Mouse (Mus musculus) neural tube, embryonic 11.5 days (tissue): ENCODE measurements around the gene Gpr18. TPM values are rescaled to one million over a fixed set of nuclear protein-coding genes. Genes with fewer than 3 reads are reported as not detected.

ENCODE experiments used
- ATAC-seq: fragments of 200-750 bp; cut with Nextera tagmentation; 2 replicates; pipeline ENCODE4 v1.8.0; 2017; ENCODE audit warnings: moderate number of reproducible peaks, mild to moderate bottlenecking, moderate TSS enrichment, moderate library complexity; ENCODE audit not compliant: insufficient read depth, low FRiP score, low TSS enrichment
- DNase-seq: peaks from one replicate; pipeline ENCODE4 v3.0.0-alpha.2; 2015; ENCODE audit warnings: low spot score
- H3K27ac ChIP-seq: fragments of 300-500 bp; sonication (generic); 2 replicates; pipeline ENCODE4 v1.5.1; 2014; ENCODE audit warnings: low read depth, mild to moderate bottlenecking, low read length
- H3K27me3 ChIP-seq: fragments of 300-500 bp; sonication (generic); 2 replicates; pipeline ENCODE4 v1.6.1; 2014; ENCODE audit warnings: mild to moderate bottlenecking, low read length, mixed read lengths; ENCODE audit not compliant: control insufficient read depth, insufficient read depth
- H3K36me3 ChIP-seq: fragments of 300-500 bp; sonication (generic); 2 replicates; pipeline ENCODE4 v1.6.1; 2014; ENCODE audit warnings: mild to moderate bottlenecking, low read length, moderate library complexity, mixed read lengths; ENCODE audit not compliant: control insufficient read depth, insufficient read depth
- H3K4me1 ChIP-seq: fragments of 300-500 bp; sonication (generic); 2 replicates; pipeline ENCODE4 v1.6.1; 2014; ENCODE audit warnings: low read length, mixed read lengths; ENCODE audit not compliant: control insufficient read depth, insufficient read depth
- H3K4me2 ChIP-seq: fragments of 300-500 bp; sonication (generic); 2 replicates; pipeline ENCODE4 v1.6.1; 2014; ENCODE audit warnings: low read depth, mild to moderate bottlenecking, moderate library complexity
- H3K4me3 ChIP-seq: fragments of 300-500 bp; sonication (generic); 2 replicates; pipeline ENCODE4 v1.5.1; 2014; ENCODE audit warnings: low read depth, low read length
- H3K9ac ChIP-seq: fragments of 300-500 bp; sonication (generic); 2 replicates; pipeline ENCODE4 v1.6.1; 2014; ENCODE audit warnings: mild to moderate bottlenecking, low read length
- H3K9me3 ChIP-seq: fragments of 300-500 bp; sonication (generic); 2 replicates; pipeline ENCODE4 v1.6.1; 2016; ENCODE audit warnings: low read length; ENCODE audit not compliant: control insufficient read depth
- WGBS: fragments of 180-500 bp; shearing (Covaris S2); extraction: QIAGEN DNeasy Blood & Tissue Kit; methylation state at CpG from one replicate; pipeline ENCODE4 v1.1.7; 2014; 5-methylcytosine and 5-hydroxymethylcytosine counted together
- polyA plus RNA-seq: library from polyadenylated mRNA; unstranded; fragments of >200 nt; fragmentation: Nextera tagmentation; extraction: Ambion mirVana; gene quantifications from 2 replicates; pipeline ENCODE4 v1.2.1, GENCODE M21; 2014

Gpr18 gene
- polyA plus RNA-seq, 1 experiment from 2014 or later, result 0.15 TPM

GRCm38 (mm10) chr14:121931594-121931993 lies 16.0 kb upstream of the Gpr18 start:
- H3K4me1 ChIP-seq, result no peaks in the 10 kb centered on the region
- H3K27me3 ChIP-seq, result no peaks in the 10 kb centered on the region
- no peak overlapping the region for H3K27ac ChIP-seq
- no peak overlapping the region for H3K4me3 ChIP-seq
- no peaks in the 10 kb centered on the region for H3K9me3 ChIP-seq
- no peak for ATAC-seq
- 93% methylated on average over 3 of the region's 3 CpGs for WGBS
- no peak overlapping the region for H3K4me2 ChIP-seq
- H3K36me3 ChIP-seq, result 0 out of 2 replicates have a peak, but pooled peaks cover 2% of the 10 kb centered on the region
- H3K9ac ChIP-seq, result no peak overlapping the region
- no peak for DNase-seq

- no peak for ATAC-seq
- Histone ChIP-seq H3K4me1 (no peaks in the 10 kb centered on the region), H3K36me3 (0 out of 2 replicates have a peak, but pooled peaks cover 2% of the 10 kb centered on the region), H3K27ac (no peak overlapping the region), H3K9me3 (no peaks in the 10 kb centered on the region), H3K4me3 (no peak overlapping the region), H3K9ac (no peak overlapping the region), H3K27me3 (no peaks in the 10 kb centered on the region), H3K4me2 (no peak overlapping the region)
- WGBS, result 90% methylated on average over 7 of the region's 7 CpGs
- no peak for DNase-seq
Observed at GRCm38 (mm10) chr14:121930731-121931383, 15.3 kb upstream of the Gpr18 start.

GRCm38 (mm10) chr14:121929243-121929951 lies 13.8 kb upstream of the Gpr18 start:
- 91% methylated on average over 12 of the region's 12 CpGs for WGBS
- ATAC-seq (no peak), DNase-seq (no peak)
- Histone ChIP-seq H3K36me3 (no peaks in the 10 kb centered on the region), H3K9me3 (no peaks in the 10 kb centered on the region), H3K9ac (no peak overlapping the region), H3K4me2 (no peak overlapping the region), H3K4me3 (no peak overlapping the region), H3K27me3 (no peaks in the 10 kb centered on the region), H3K27ac (no peak overlapping the region), H3K4me1 (no peaks in the 10 kb centered on the region)

- H3K4me1 ChIP-seq, result no peaks in the 10 kb centered on the region
- no peaks in the 10 kb centered on the region for H3K9me3 ChIP-seq
- DNase-seq, result peak; percentile 34
- WGBS, result 69% methylated on average over 8 of the region's 8 CpGs
- no peak for ATAC-seq
- H3K27me3 ChIP-seq, result no peaks in the 10 kb centered on the region
- H3K27ac ChIP-seq, result no peak overlapping the region
- no peak overlapping the region for H3K4me3 ChIP-seq
- no peaks in the 10 kb centered on the region for H3K36me3 ChIP-seq
- no peak overlapping the region for H3K4me2 ChIP-seq
- no peak overlapping the region for H3K9ac ChIP-seq
Observed at GRCm38 (mm10) chr14:121928375-121929137, 13.0 kb upstream of the Gpr18 start.

GRCm38 (mm10) chr14:121927451-121927850 lies 11.9 kb upstream of the Gpr18 start:
- Histone ChIP-seq H3K27me3 (no peaks in the 10 kb centered on the region), H3K9me3 (no peaks in the 10 kb centered on the region), H3K4me2 (no peak overlapping the region), H3K4me3 (no peak overlapping the region), H3K27ac (no peak overlapping the region), H3K9ac (no peak overlapping the region), H3K36me3 (no peaks in the 10 kb centered on the region), H3K4me1 (no peaks in the 10 kb centered on the region)
- ATAC-seq, result no peak
- no peak for DNase-seq
- 94% methylated on average over 8 of the region's 8 CpGs for WGBS

- 80% methylated on average over 6 of the region's 6 CpGs for WGBS
- Histone ChIP-seq H3K4me2 (no peak overlapping the region), H3K9me3 (no peaks in the 10 kb centered on the region), H3K27ac (no peak overlapping the region), H3K27me3 (no peaks in the 10 kb centered on the region), H3K4me1 (no peaks in the 10 kb centered on the region), H3K9ac (no peak overlapping the region), H3K36me3 (no peaks in the 10 kb centered on the region), H3K4me3 (no peak overlapping the region)
- ATAC-seq (no peak), DNase-seq (no peak)
Observed at GRCm38 (mm10) chr14:121926901-121927300, 11.3 kb upstream of the Gpr18 start.

- Histone ChIP-seq H3K4me1 (no peaks in the 10 kb centered on the region), H3K9me3 (no peaks in the 10 kb centered on the region), H3K9ac (no peak overlapping the region), H3K27ac (no peak overlapping the region), H3K4me3 (no peak overlapping the region), H3K27me3 (no peaks in the 10 kb centered on the region), H3K36me3 (no peaks in the 10 kb centered on the region), H3K4me2 (no peak overlapping the region)
- no peak for DNase-seq
- 80% methylated on average over 6 of the region's 6 CpGs for WGBS
- no peak for ATAC-seq
Observed at GRCm38 (mm10) chr14:121924876-121925275, 9.3 kb upstream of the Gpr18 start.

- Histone ChIP-seq H3K36me3 (no peaks in the 10 kb centered on the region), H3K27me3 (no peaks in the 10 kb centered on the region), H3K9me3 (no peaks in the 10 kb centered on the region), H3K4me1 (no peaks in the 10 kb centered on the region), H3K9ac (no peak overlapping the region), H3K4me3 (no peak overlapping the region), H3K4me2 (no peak overlapping the region), H3K27ac (no peak overlapping the region)
- DNase-seq, result no peak
- no peak for ATAC-seq
- WGBS, result 93% methylated on average over 4 of the region's 4 CpGs
Observed at GRCm38 (mm10) chr14:121922731-121923130, 7.2 kb upstream of the Gpr18 start.
